Mouse (Mus musculus): Measurements from ENCODE around the gene Fam57a. TPM values are rescaled to one million over a fixed set of nuclear protein-coding genes. Genes with fewer than 3 reads are reported as not detected.

Gene Fam57a
- total RNA-seq, 2 experiments from 2014 or later: 1.8 TPM

Other genes with a start within 250 kb of the Fam57a start
- 10 to 100 TPM in 1 of 2 experiments, 1 to 10 TPM in 1; 9.4 to 11.0 TPM for gene Rph3al, start 241.2 kb upstream of the Fam57a start, total RNA-seq (2021)
- gene 1700016K19Rik, start 179.8 kb upstream of the Fam57a start, total RNA-seq (2021): not detected
- gene Rflnb, start 151.9 kb upstream of the Fam57a start, total RNA-seq (2021): 10 to 100 TPM; 16.2 to 23.1 TPM
- 10 to 100 TPM; 20.2 TPM for gene Vps53, start within 50 bp of the Fam57a start, total RNA-seq (2021)
- gene Dbil5, start 37.9 kb downstream of the Fam57a start, total RNA-seq (2021): not detected
- 1 to 10 TPM; 1.6 to 4.0 TPM for gene Gemin4, start 38.0 kb downstream of the Fam57a start, total RNA-seq (2021)
- 10 to 100 TPM; 11.0 to 13.9 TPM for gene Mrm3, start 64.0 kb downstream of the Fam57a start, total RNA-seq (2021)
- gene Glod4, start 64.1 kb downstream of the Fam57a start, total RNA-seq (2021): 10 to 100 TPM; 16.6 to 17.2 TPM
- 10 to 100 TPM; 26.3 to 37.3 TPM for gene Nxn, start 219.5 kb downstream of the Fam57a start, total RNA-seq (2021)
- gene Timm22, start 227.3 kb downstream of the Fam57a start, total RNA-seq (2021): 10 to 100 TPM; 34.3 to 36.2 TPM